ENCODE assay signal across 27 mouse cellular contexts in the genomic region with DNA sequence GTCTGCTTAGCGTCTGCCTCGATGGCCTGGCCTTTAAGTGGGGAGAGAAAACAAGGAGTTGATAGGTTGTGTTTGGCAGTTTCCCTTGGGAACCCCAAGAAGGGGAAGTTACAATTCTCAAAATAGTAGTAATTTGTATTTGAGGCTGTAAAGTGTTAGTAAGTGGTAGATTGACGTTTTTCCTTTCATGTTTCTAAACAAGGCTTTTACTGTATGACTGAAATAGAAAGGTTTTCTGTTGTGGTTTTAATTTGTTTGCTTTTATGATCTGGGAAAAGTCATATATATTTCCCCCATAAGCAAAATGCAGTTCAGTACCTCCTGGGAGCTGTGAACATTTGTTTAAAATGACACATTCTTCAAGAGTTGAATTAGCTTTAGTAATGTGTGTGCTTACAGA.
"Had no signal": no experiment of that assay in that cellular context is flagged by ENCODE, and none has a peak within 500 bp of the region (broad histone marks: within the 10 kb centered on the region; RNA-seq: fewer than 3 reads in every experiment).

No protein-coding gene starts in this region.

- H3K9ac ChIP-seq: embryonic facial prominence, embryonic 12.5 days; embryonic facial prominence, embryonic 13.5 days; embryonic facial prominence, embryonic 15.5 days; forebrain, embryonic 12.5 days; forebrain, embryonic 13.5 days; forebrain, embryonic 15.5 days; forebrain, postnatal 0 days had no signal

- DNase-seq: cerebellum, adult 8-10 months; cerebellum, adult 9-10 months; cerebellum, adult 9-11 months; cerebellum, postnatal 10 days; cerebellum, postnatal 14 days; cerebellum, postnatal 25 days; cerebellum, postnatal 36 days; embryo, embryonic 11 days; forebrain, postnatal 0 days; gastrocnemius, adult 2 months; gastrocnemius, postnatal 10 days; gastrocnemius, postnatal 14 days; gastrocnemius, postnatal 25 days; gastrocnemius, postnatal 36 days; heart, adult 18-20 months; heart, adult 2 months had no signal

- ATAC-seq: forebrain, embryonic 13.5 days; forebrain, embryonic 14.5 days; forebrain, embryonic 15.5 days; forebrain, embryonic 16.5 days; forebrain, postnatal 0 days had no signal

- H3K27me3 ChIP-seq: embryonic facial prominence, embryonic 12.5 days; embryonic facial prominence, embryonic 13.5 days; embryonic facial prominence, embryonic 15.5 days; forebrain, embryonic 12.5 days; forebrain, embryonic 13.5 days; forebrain, embryonic 15.5 days had no signal

- H3K27ac ChIP-seq: embryonic facial prominence, embryonic 10.5 days; embryonic facial prominence, embryonic 12.5 days; embryonic facial prominence, embryonic 13.5 days; embryonic facial prominence, embryonic 15.5 days; forebrain, embryonic 10.5 days; forebrain, embryonic 12.5 days; forebrain, embryonic 13.5 days; forebrain, embryonic 15.5 days; gastrocnemius, adult 2 months; heart, adult 2 months had no signal

- H3K4me3 ChIP-seq: embryonic facial prominence, embryonic 10.5 days; embryonic facial prominence, embryonic 12.5 days; embryonic facial prominence, embryonic 13.5 days; embryonic facial prominence, embryonic 15.5 days; erythroblast, embryonic 14.5 days; forebrain, embryonic 10.5 days; forebrain, embryonic 12.5 days; forebrain, embryonic 13.5 days; forebrain, embryonic 15.5 days; gastrocnemius, adult 2 months; heart, adult 2 months had no signal

- H3K9me3 ChIP-seq: embryonic facial prominence, embryonic 10.5 days; embryonic facial prominence, embryonic 12.5 days; embryonic facial prominence, embryonic 13.5 days; embryonic facial prominence, embryonic 15.5 days; forebrain, embryonic 10.5 days; forebrain, embryonic 12.5 days; forebrain, embryonic 13.5 days; forebrain, embryonic 15.5 days had no signal

- H3K4me1 ChIP-seq: embryonic facial prominence, embryonic 10.5 days; embryonic facial prominence, embryonic 12.5 days; embryonic facial prominence, embryonic 13.5 days; embryonic facial prominence, embryonic 15.5 days; forebrain, embryonic 12.5 days; forebrain, embryonic 13.5 days; forebrain, embryonic 15.5 days had no signal

- H3K4me2 ChIP-seq: embryonic facial prominence, embryonic 12.5 days; embryonic facial prominence, embryonic 13.5 days; embryonic facial prominence, embryonic 15.5 days; forebrain, embryonic 12.5 days; forebrain, embryonic 13.5 days; forebrain, embryonic 15.5 days had no signal
